Mouse (Mus musculus) spleen, adult 2 months (tissue): ENCODE measurements around the gene Natd1.

ENCODE experiments used
- CTCF ChIP-seq: fragments of 200-500 bp; IDR thresholded peaks from 2 replicates; pipeline ENCODE4 v1.5.1; 2011; ENCODE audit warnings: mild to moderate bottlenecking, inconsistent platforms; ENCODE audit not compliant: insufficient read depth, insufficient read length, insufficient replicate concordance; ENCODE audit errors: extremely low read depth
- POLR2A ChIP-seq: fragments of 200-500 bp; IDR thresholded peaks from 2 replicates; pipeline ENCODE4 v1.6.1; 2011; ENCODE audit warnings: low read depth, low read length, inconsistent platforms

DNA sequence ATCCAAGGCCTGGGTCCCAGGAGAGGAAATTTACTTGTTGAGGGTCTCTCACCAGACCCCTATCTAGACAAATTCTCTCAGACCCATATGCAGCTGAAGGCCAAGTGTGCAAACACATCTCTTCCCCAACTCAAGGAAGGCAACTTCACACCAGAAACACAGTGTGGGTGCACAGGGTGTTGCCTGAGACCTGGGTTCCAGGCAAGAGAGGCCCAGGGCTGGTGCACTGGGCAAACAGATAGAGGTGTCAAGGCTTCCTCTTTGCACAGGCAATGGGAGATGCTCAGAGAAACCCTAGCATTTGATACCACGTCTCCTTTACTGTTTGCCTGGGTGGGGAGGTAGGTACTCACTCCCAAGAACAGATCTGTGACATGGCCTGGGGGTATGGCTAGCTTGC lies 10.4 kb upstream of the Natd1 start:
- TF ChIP-seq CTCF (no peak), POLR2A (no peak)
